ENCODE assay signal across 17 mouse cellular contexts in genomic region chr7:58746817-58747216, GRCm38 (mm10).
"Had no signal": no experiment of that assay in that cellular context is flagged by ENCODE, and none has a peak within 500 bp of the region (broad histone marks: within the 10 kb centered on the region; RNA-seq: fewer than 3 reads in every experiment).

No protein-coding gene starts in this region.

- H3K4me1 ChIP-seq: limb, embryonic 13.5 days; midbrain, embryonic 10.5 days had no signal

- H3K27me3 ChIP-seq: limb, embryonic 13.5 days; neural tube, embryonic 15.5 days had no signal

- H3K9ac ChIP-seq: limb, embryonic 13.5 days; liver, embryonic 14.5 days; neural tube, embryonic 15.5 days had no signal

- H3K36me3 ChIP-seq: limb, embryonic 13.5 days; midbrain, embryonic 10.5 days; neural tube, embryonic 15.5 days had no signal

- H3K4me3 ChIP-seq: limb, embryonic 13.5 days; midbrain, embryonic 10.5 days; myocyte; neural tube, embryonic 15.5 days had no signal

- DNase-seq: kidney, adult 8-10 months; kidney, postnatal 36 days; left cerebral cortex, postnatal 4 days; lung, adult 18-20 months; lung, postnatal 10 days; lung, postnatal 4 days; midbrain, embryonic 14.5 days; right cerebral cortex, adult 18-20 months; right cerebral cortex, postnatal 25 days; thymus, adult 18-20 months; thymus, postnatal 25 days had no signal

- H3K27ac ChIP-seq: kidney, postnatal 0 days; limb, embryonic 13.5 days; liver, embryonic 14.5 days; midbrain, embryonic 10.5 days; neural tube, embryonic 15.5 days had no signal
